Mouse (Mus musculus): ENCODE measurements around the gene Calcoco1. TPM values are rescaled to one million over a fixed set of nuclear protein-coding genes. Genes with fewer than 3 reads are reported as not detected.

Calcoco1 gene
- polyA plus RNA-seq, 1 experiment = 28.0 TPM

GRCm38 (mm10) chr15:102657926-102658381 is 64.0 kb downstream of the Calcoco1 start:
- no peaks in the 10 kb centered on the region for H3K4me1 ChIP-seq (ENCODE audit: control insufficient read depth, insufficient read depth, low read length)
- TF ChIP-seq CTCF (IDR thresholded peaks at IDR 0.05; ENCODE audit: control insufficient read depth, insufficient read depth, low read length) = no peak
- no peak for TF ChIP-seq POLR2A (IDR thresholded peaks at IDR 0.05; ENCODE audit: borderline replicate concordance, control insufficient read depth, low read depth, low read length)
- H3K27ac ChIP-seq (ENCODE audit: control insufficient read depth, insufficient read depth, low read depth, low read length, poor library complexity) = no peak overlapping the region
- 82% methylated on average over 3 of the region's 3 CpGs for WGBS
- no peak overlapping the region for H3K4me3 ChIP-seq (replicated peaks; ENCODE audit: control insufficient read depth, low read depth, low read length)

Other genes starting within 250 kb of the Calcoco1 start
- not detected in 2 replicates for gene Gm10337, start 218.5 kb downstream of the Calcoco1 start, polyA plus RNA-seq (2011; ENCODE audit: insufficient read depth, insufficient read length, low replicate concordance, missing spikeins)
- gene Map3k12, start 205.1 kb downstream of the Calcoco1 start, polyA plus RNA-seq (2011; ENCODE audit: insufficient read depth, insufficient read length, low replicate concordance, missing spikeins) = 2.2 and 3.1 TPM in 2 replicates
- 38.4 and 67.5 TPM in 2 replicates for gene Tarbp2, start 204.0 kb downstream of the Calcoco1 start, polyA plus RNA-seq (2011; ENCODE audit: insufficient read depth, insufficient read length, low replicate concordance, missing spikeins)
- 16.0 and 32.7 TPM in 2 replicates for gene Npff, start 197.2 kb downstream of the Calcoco1 start, polyA plus RNA-seq (2011; ENCODE audit: insufficient read depth, insufficient read length, low replicate concordance, missing spikeins)
- gene Gm28047, start 97.1 kb downstream of the Calcoco1 start, polyA plus RNA-seq (2011; ENCODE audit: insufficient read depth, insufficient read length, low replicate concordance, missing spikeins) = 7.3 TPM in 1 of 2 replicates, not detected in the other
- 29.6 and 45.2 TPM in 2 replicates for gene Atf7, start 96.7 kb downstream of the Calcoco1 start, polyA plus RNA-seq (2011; ENCODE audit: insufficient read depth, insufficient read length, low replicate concordance, missing spikeins)
- 189 and 212 TPM in 2 replicates for gene Atp5g2, start 49.8 kb downstream of the Calcoco1 start, polyA plus RNA-seq (2011; ENCODE audit: insufficient read depth, insufficient read length, low replicate concordance, missing spikeins)
- not detected in 2 replicates for gene Hoxc13, start 198.9 kb upstream of the Calcoco1 start, polyA plus RNA-seq (2011; ENCODE audit: insufficient read depth, insufficient read length, low replicate concordance, missing spikeins)
- not detected in 2 replicates for gene Hoxc12, start 214.6 kb upstream of the Calcoco1 start, polyA plus RNA-seq (2011; ENCODE audit: insufficient read depth, insufficient read length, low replicate concordance, missing spikeins)
- gene Hoxc11, start 232.2 kb upstream of the Calcoco1 start, polyA plus RNA-seq (2011; ENCODE audit: insufficient read depth, insufficient read length, low replicate concordance, missing spikeins) = not detected in 2 replicates
- gene Hoxc10, start 244.6 kb upstream of the Calcoco1 start, polyA plus RNA-seq (2011; ENCODE audit: insufficient read depth, insufficient read length, low replicate concordance, missing spikeins) = 1.3 and 1.5 TPM in 2 replicates
- 0.80 TPM in 1 of 2 replicates, not detected in the other for gene Hoxc5, start 245.3 kb upstream of the Calcoco1 start, polyA plus RNA-seq (2011; ENCODE audit: insufficient read depth, insufficient read length, low replicate concordance, missing spikeins)

All from bone marrow, adult 2 months (tissue).